Comparison of ENCODE assay signal across 28 mouse cellular contexts in the genomic region with DNA sequence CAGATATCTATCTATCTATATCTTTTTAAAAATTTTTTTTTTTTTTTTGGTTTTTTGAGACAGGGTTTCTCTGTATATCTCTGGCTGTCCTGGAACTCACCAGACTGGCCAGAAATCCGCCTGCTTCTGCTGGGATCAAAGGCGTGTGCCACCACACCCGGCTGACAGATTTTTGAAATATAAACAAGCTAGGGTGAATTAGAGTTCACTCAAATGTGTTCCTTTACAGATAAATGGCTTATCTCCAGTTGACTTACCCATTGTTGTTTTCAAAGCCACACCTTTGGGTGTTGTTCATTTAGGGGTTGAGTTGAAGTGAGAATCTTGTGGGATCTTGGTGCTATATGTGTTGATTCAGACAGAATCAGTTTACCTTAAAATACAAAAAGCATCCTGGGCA. TPM values are rescaled to one million over a fixed set of nuclear protein-coding genes. Genes with fewer than 3 reads are reported as not detected.
DNase-seq lines count a peak whose midpoint lies in the region; ATAC-seq and TF ChIP-seq lines count a peak whose summit lies in the region.
"Had no signal": no experiment of that assay in that cellular context is flagged by ENCODE, and none has a peak within 500 bp of the region (broad histone marks: within the 10 kb centered on the region; RNA-seq: fewer than 3 reads in every experiment).

No protein-coding gene starts in this region.

- no peak overlapping the region for H3K27ac ChIP-seq in lung, embryonic 14.5 days (ENCODE audit: low read depth)
- peak overlapping the region; percentile 68 for H3K27ac ChIP-seq in liver, embryonic 14.5 days
- no peak overlapping the region for H3K27ac ChIP-seq in forebrain, embryonic 11.5 days (ENCODE audit: low read depth, low read length)
- H3K27ac ChIP-seq: embryonic facial prominence, embryonic 13.5 days; heart, embryonic 10.5 days; hindbrain, embryonic 12.5 days; hindbrain, postnatal 0 days; intestine, embryonic 15.5 days; limb, embryonic 13.5 days; stomach, embryonic 15.5 days had no signal

- H3K4me3 ChIP-seq in lung, embryonic 14.5 days (ENCODE audit: low read depth, low read length): no peak overlapping the region
- no peak overlapping the region for H3K4me3 ChIP-seq in liver, embryonic 14.5 days (ENCODE audit: insufficient read depth in 1 of 2, low read depth in 2 of 2, low read length in 2 of 2)
- H3K4me3 ChIP-seq in forebrain, embryonic 11.5 days (ENCODE audit: low read depth, low read length): no peak overlapping the region
- H3K4me3 ChIP-seq: embryonic facial prominence, embryonic 13.5 days; forebrain, embryonic 12.5 days; heart, embryonic 10.5 days; hindbrain, embryonic 12.5 days; intestine, embryonic 15.5 days; limb, embryonic 13.5 days; stomach, embryonic 15.5 days had no signal

- H3K4me2 ChIP-seq in lung, embryonic 14.5 days: no peak overlapping the region
- H3K4me2 ChIP-seq in liver, embryonic 14.5 days (ENCODE audit: low read depth): peak overlapping the region; percentile 8; the same call in 1 of the 2 replicates
- no peak overlapping the region for H3K4me2 ChIP-seq in forebrain, embryonic 11.5 days (ENCODE audit: low read depth, low read length, severe bottlenecking)
- H3K4me2 ChIP-seq: embryonic facial prominence, embryonic 13.5 days; forebrain, embryonic 12.5 days; hindbrain, embryonic 12.5 days; intestine, embryonic 15.5 days; limb, embryonic 13.5 days; stomach, embryonic 15.5 days had no signal

- peak; percentile 23 for DNase-seq in lung, embryonic 14.5 days
- DNase-seq in lung, postnatal 4 days: no peak
- DNase-seq in c-Kit-positive CD71-positive TER-119-negative erythroid progenitor cells, embryonic 14.5 days (ENCODE audit: low read depth): peak; percentile 48
- DNase-seq in liver, embryonic 14.5 days (ENCODE audit: low read depth in 3 of 3, low spot score in 3 of 3): peak; percentile 40 to 57 (median 48)
- no peak for DNase-seq in forebrain, embryonic 11.5 days (ENCODE audit: low spot score)
- DNase-seq in ovary, adult 18-20 months (ENCODE audit: low spot score): no peak
- DNase-seq: adrenal gland, adult 8-10 months; cerebellum, adult 11-12 months; cerebellum, postnatal 10 days; gastrocnemius, postnatal 14 days; heart, postnatal 36 days; kidney, adult 8-10 months; kidney, postnatal 10 days; layer of hippocampus, adult 9-11 months; lung, adult 2 months; midbrain, embryonic 14.5 days; right cerebral cortex, postnatal 25 days; thymus, postnatal 14 days had no signal

- TF ChIP-seq EP300 in liver, embryonic 14.5 days (IDR thresholded peaks at IDR 0.05; ENCODE audit: low read depth): peak; percentile 65

- ATAC-seq in lung, embryonic 14.5 days (ENCODE audit: insufficient read depth): no peak
- ATAC-seq in liver, embryonic 14.5 days (ENCODE audit: insufficient read depth): peak; percentile 8; the same call in 1 of the 2 replicates
- peak; percentile 62 for ATAC-seq in megakaryocyte-erythroid progenitor cell, adult 5-6 weeks (replicated peaks; ENCODE audit: low FRiP score, low TSS enrichment, poor library complexity, severe bottlenecking)
- no peak for ATAC-seq in forebrain, embryonic 11.5 days (replicated peaks; ENCODE audit: low FRiP score)
- ATAC-seq in cerebellum, adult (ENCODE audit: insufficient number of reproducible peaks, low FRiP score, low TSS enrichment): no peak
- ATAC-seq: hindbrain, postnatal 0 days; intestine, embryonic 15.5 days had no signal

- WGBS in lung, embryonic 14.5 days: 39% methylated on average over 3 of the region's 3 CpGs
- WGBS in liver, embryonic 14.5 days (ENCODE audit: insufficient replicate concordance): 5% methylated on average over 3 of the region's 3 CpGs
- 96% methylated on average over 3 of the region's 3 CpGs for WGBS in forebrain, embryonic 11.5 days

- H3K36me3 ChIP-seq in lung, embryonic 14.5 days (ENCODE audit: insufficient read depth): no peaks in the 10 kb centered on the region
- peaks cover 16% of the 10 kb centered on the region for H3K36me3 ChIP-seq in liver, embryonic 14.5 days (replicated peaks; ENCODE audit: control insufficient read depth, insufficient read depth, low read depth)
- H3K36me3 ChIP-seq in forebrain, embryonic 11.5 days (ENCODE audit: control insufficient read depth, insufficient read depth, low read length): no peaks in the 10 kb centered on the region
- H3K36me3 ChIP-seq: intestine, embryonic 15.5 days; stomach, embryonic 15.5 days had no signal

- TF ChIP-seq CTCF in lung, embryonic 14.5 days (IDR thresholded peaks at IDR 0.05; ENCODE audit: low read depth): no peak
- TF ChIP-seq CTCF in liver, embryonic 14.5 days (IDR thresholded peaks at IDR 0.05; ENCODE audit: low read depth): no peak

- no peak overlapping the region for H3K9ac ChIP-seq in lung, embryonic 14.5 days
- no peak overlapping the region for H3K9ac ChIP-seq in liver, embryonic 14.5 days (replicated peaks)
- no peak overlapping the region for H3K9ac ChIP-seq in forebrain, embryonic 11.5 days (ENCODE audit: low read length)
- H3K9ac ChIP-seq: embryonic facial prominence, embryonic 13.5 days; forebrain, embryonic 12.5 days; hindbrain, embryonic 12.5 days; intestine, embryonic 15.5 days; limb, embryonic 13.5 days; stomach, embryonic 15.5 days had no signal

- H3K27me3 ChIP-seq in lung, embryonic 14.5 days (ENCODE audit: insufficient read depth, low read length): no peaks in the 10 kb centered on the region
- no peaks in the 10 kb centered on the region for H3K27me3 ChIP-seq in liver, embryonic 14.5 days (ENCODE audit: control insufficient read depth, insufficient read depth, low read length)
- H3K27me3 ChIP-seq in forebrain, embryonic 11.5 days (ENCODE audit: control insufficient read depth, insufficient read depth, low read length): no peaks in the 10 kb centered on the region
- H3K27me3 ChIP-seq: embryonic facial prominence, embryonic 13.5 days; forebrain, embryonic 12.5 days; hindbrain, embryonic 12.5 days; intestine, embryonic 15.5 days; limb, embryonic 13.5 days; stomach, embryonic 15.5 days had no signal

- no peaks in the 10 kb centered on the region for H3K9me3 ChIP-seq in lung, embryonic 14.5 days (ENCODE audit: low read depth, low read length)
- H3K9me3 ChIP-seq in liver, embryonic 14.5 days (ENCODE audit: control insufficient read depth, low read length): no peaks in the 10 kb centered on the region
- no peaks in the 10 kb centered on the region for H3K9me3 ChIP-seq in forebrain, embryonic 11.5 days (ENCODE audit: control insufficient read depth, low read length)
- H3K9me3 ChIP-seq: embryonic facial prominence, embryonic 13.5 days; forebrain, embryonic 12.5 days; heart, embryonic 10.5 days; hindbrain, embryonic 12.5 days; intestine, embryonic 15.5 days; stomach, embryonic 15.5 days had no signal

- H3K4me1 ChIP-seq in lung, embryonic 14.5 days (ENCODE audit: insufficient read depth): peaks cover 10% of the 10 kb centered on the region
- peaks cover 58 to 65% of the 10 kb centered on the region in 2 experiments for H3K4me1 ChIP-seq in liver, embryonic 14.5 days (replicated peaks; ENCODE audit: control insufficient read depth in 2 of 2, insufficient read depth in 2 of 2, low read length in 1 of 2)
- peaks cover 4% of the 10 kb centered on the region for H3K4me1 ChIP-seq in forebrain, embryonic 11.5 days (replicated peaks; ENCODE audit: control insufficient read depth, insufficient read depth, low read length)

RNA-seq across cellular contexts. Expression of a gene that starts 5.9 kb away (rescaled TPM):
- 213 and 222 TPM in 2 replicates for polyA plus RNA-seq in lung, embryonic 14.5 days (2014; fragmentation: Nextera tagmentation; extraction: Ambion mirVana)
- polyA plus RNA-seq in liver, embryonic 14.5 days (2012; rRNA removed): 106 and 118 TPM in 2 replicates
- polyA plus RNA-seq in liver, embryonic 14.5 days (2014; fragmentation: Nextera tagmentation; extraction: Ambion mirVana): 113 and 137 TPM in 2 replicates
- 188 and 260 TPM in 2 replicates for total RNA-seq in megakaryocyte-erythroid progenitor cell, adult 5-6 weeks (2014; fragmentation: Nextera tagmentation)
- total RNA-seq in megakaryocyte-erythroid progenitor cell, adult 5-6 weeks (2017): 170 and 288 TPM in 2 replicates
- polyA plus RNA-seq in forebrain, embryonic 11.5 days (2014; fragmentation: Nextera tagmentation; extraction: Ambion mirVana): 202 and 238 TPM in 2 replicates

RNA-seq across cellular contexts. Expression of a gene that starts 53.7 kb away (rescaled TPM):
- polyA plus RNA-seq in lung, embryonic 14.5 days (2014; fragmentation: Nextera tagmentation; extraction: Ambion mirVana): 7.6 and 15.0 TPM in 2 replicates
- 4.6 and 5.2 TPM in 2 replicates for polyA plus RNA-seq in liver, embryonic 14.5 days (2012; rRNA removed)
- 3.5 and 4.9 TPM in 2 replicates for polyA plus RNA-seq in liver, embryonic 14.5 days (2014; fragmentation: Nextera tagmentation; extraction: Ambion mirVana)
- total RNA-seq in megakaryocyte-erythroid progenitor cell, adult 5-6 weeks (2014; fragmentation: Nextera tagmentation): 10.2 and 13.1 TPM in 2 replicates
- total RNA-seq in megakaryocyte-erythroid progenitor cell, adult 5-6 weeks (2017): 3.3 and 4.2 TPM in 2 replicates
- 10.4 and 10.7 TPM in 2 replicates for polyA plus RNA-seq in forebrain, embryonic 11.5 days (2014; fragmentation: Nextera tagmentation; extraction: Ambion mirVana)

RNA-seq across cellular contexts. Expression of a gene that starts 57.6 kb away (rescaled TPM):
- polyA plus RNA-seq in lung, embryonic 14.5 days (2014; fragmentation: Nextera tagmentation; extraction: Ambion mirVana): 128 and 138 TPM in 2 replicates
- polyA plus RNA-seq in liver, embryonic 14.5 days (2012; rRNA removed): 53.6 and 68.5 TPM in 2 replicates
- 33.1 and 46.7 TPM in 2 replicates for polyA plus RNA-seq in liver, embryonic 14.5 days (2014; fragmentation: Nextera tagmentation; extraction: Ambion mirVana)
- total RNA-seq in megakaryocyte-erythroid progenitor cell, adult 5-6 weeks (2014; fragmentation: Nextera tagmentation): 92.8 and 130 TPM in 2 replicates
- 43.7 and 60.1 TPM in 2 replicates for total RNA-seq in megakaryocyte-erythroid progenitor cell, adult 5-6 weeks (2017)
- 87.7 and 96.0 TPM in 2 replicates for polyA plus RNA-seq in forebrain, embryonic 11.5 days (2014; fragmentation: Nextera tagmentation; extraction: Ambion mirVana)

Comparison
In these comparisons a context has a peak if more than half of its experiments do, and no peak if none do; other contexts are left out.
1. DNase-seq: peak in lung, embryonic 14.5 days (single experiment), c-Kit-positive CD71-positive TER-119-negative erythroid progenitor cells, embryonic 14.5 days (single experiment) and liver, embryonic 14.5 days (3 of 3); none in lung, postnatal 4 days (0 of 2), forebrain, embryonic 11.5 days (single experiment) and ovary, adult 18-20 months (single experiment).
2. ATAC-seq: peak in liver, embryonic 14.5 days (single experiment) and megakaryocyte-erythroid progenitor cell, adult 5-6 weeks (single experiment); none in lung, embryonic 14.5 days (single experiment), forebrain, embryonic 11.5 days (single experiment) and cerebellum, adult (single experiment).